7 mouse cellular contexts compared by ENCODE assay signal in genomic region chr5:20703304-20703700, GRCm38 (mm10).
DNase-seq lines count a peak whose midpoint lies in the region; ATAC-seq and TF ChIP-seq lines count a peak whose summit lies in the region.

No protein-coding gene starts in this region.

- H3K27ac ChIP-seq in liver, embryonic 12.5 days = no peak overlapping the region
- no peak overlapping the region for H3K27ac ChIP-seq in liver, postnatal 0 days (ENCODE audit: low read depth)
- H3K27ac ChIP-seq in forebrain, embryonic 11.5 days (ENCODE audit: low read depth, low read length) = no peak overlapping the region
- H3K27ac ChIP-seq in limb, embryonic 10.5 days = no peak overlapping the region
- no peak overlapping the region for H3K27ac ChIP-seq in stomach, embryonic 15.5 days

- H3K4me2 ChIP-seq in liver, embryonic 12.5 days = peak overlapping the region; percentile 70
- no peak overlapping the region for H3K4me2 ChIP-seq in liver, postnatal 0 days (ENCODE audit: low read depth, low read length)
- peak overlapping the region; percentile 77 for H3K4me2 ChIP-seq in forebrain, embryonic 11.5 days (ENCODE audit: low read depth, low read length, severe bottlenecking)
- peak overlapping the region; percentile 86 for H3K4me2 ChIP-seq in stomach, embryonic 15.5 days

- H3K27me3 ChIP-seq in liver, embryonic 12.5 days (replicated peaks) = peaks cover 28% of the 10 kb centered on the region
- 0 out of 2 replicates have a peak, but pooled peaks cover 4% of the 10 kb centered on the region for H3K27me3 ChIP-seq in liver, postnatal 0 days (ENCODE audit: insufficient read depth, low read length)
- H3K27me3 ChIP-seq in forebrain, embryonic 11.5 days (ENCODE audit: control insufficient read depth, insufficient read depth, low read length) = no peaks in the 10 kb centered on the region
- no peaks in the 10 kb centered on the region for H3K27me3 ChIP-seq in limb, embryonic 10.5 days (ENCODE audit: low read depth, poor library complexity, severe bottlenecking)
- H3K27me3 ChIP-seq in stomach, embryonic 15.5 days (replicated peaks) = no peaks in the 10 kb centered on the region

- no peaks in the 10 kb centered on the region for H3K9me3 ChIP-seq in liver, embryonic 12.5 days (replicated peaks)
- no peaks in the 10 kb centered on the region for H3K9me3 ChIP-seq in liver, postnatal 0 days (ENCODE audit: low read length)
- H3K9me3 ChIP-seq in forebrain, embryonic 11.5 days (ENCODE audit: control insufficient read depth, low read length) = no peaks in the 10 kb centered on the region
- H3K9me3 ChIP-seq in limb, embryonic 10.5 days (replicated peaks) = no peaks in the 10 kb centered on the region
- no peaks in the 10 kb centered on the region for H3K9me3 ChIP-seq in stomach, embryonic 15.5 days

- 41% methylated on average over 5 of the region's 5 CpGs for WGBS in liver, embryonic 12.5 days (ENCODE audit: insufficient replicate concordance)
- WGBS in liver, postnatal 0 days (ENCODE audit: insufficient replicate concordance) = 58% methylated on average over 5 of the region's 5 CpGs
- WGBS in forebrain, embryonic 11.5 days = 58% methylated on average over 5 of the region's 5 CpGs
- WGBS in limb, embryonic 10.5 days = 78% methylated on average over 5 of the region's 5 CpGs
- WGBS in stomach, embryonic 15.5 days = 68% methylated on average over 5 of the region's 5 CpGs

- TF ChIP-seq EP300 in liver, postnatal 0 days (IDR thresholded peaks at IDR 0.05; ENCODE audit: low read depth) = no peak

- H3K9ac ChIP-seq in liver, embryonic 12.5 days = no peak overlapping the region
- H3K9ac ChIP-seq in liver, postnatal 0 days (replicated peaks) = no peak overlapping the region
- H3K9ac ChIP-seq in forebrain, embryonic 11.5 days (ENCODE audit: low read length) = no peak overlapping the region
- no peak overlapping the region for H3K9ac ChIP-seq in stomach, embryonic 15.5 days

- no peak for ATAC-seq in liver, embryonic 12.5 days
- no peak for ATAC-seq in liver, postnatal 0 days
- ATAC-seq in forebrain, embryonic 11.5 days (replicated peaks; ENCODE audit: low FRiP score) = no peak
- ATAC-seq in stomach, embryonic 15.5 days (ENCODE audit: insufficient read depth, low FRiP score, low read depth) = no peak

- DNase-seq in liver, postnatal 0 days = no peak
- no peak for DNase-seq in forebrain, embryonic 11.5 days (ENCODE audit: low spot score)
- DNase-seq in limb, embryonic 10.5 days (ENCODE audit: low spot score) = no peak
- DNase-seq in frontal cortex, postnatal 36 days (ENCODE audit: low spot score in 2 of 2) = no peak
- no peak for DNase-seq in kidney, postnatal 36 days

- TF ChIP-seq CTCF in liver, postnatal 0 days (IDR thresholded peaks at IDR 0.05; ENCODE audit: low read depth) = no peak

- no peak overlapping the region for H3K4me3 ChIP-seq in liver, embryonic 12.5 days
- no peak overlapping the region for H3K4me3 ChIP-seq in liver, postnatal 0 days (ENCODE audit: low read depth, low read length)
- H3K4me3 ChIP-seq in forebrain, embryonic 11.5 days (ENCODE audit: low read depth, low read length) = peak overlapping the region; percentile 73
- H3K4me3 ChIP-seq in limb, embryonic 10.5 days = peak overlapping the region; percentile 79; the same call in 1 of the 2 replicates
- H3K4me3 ChIP-seq in stomach, embryonic 15.5 days (replicated peaks) = peak overlapping the region; percentile 79; the same call in 1 of the 2 replicates

- H3K4me1 ChIP-seq in liver, embryonic 12.5 days = no peaks in the 10 kb centered on the region
- H3K4me1 ChIP-seq in liver, postnatal 0 days (ENCODE audit: insufficient read depth) = 0 out of 2 replicates have a peak, but pooled peaks cover 2% of the 10 kb centered on the region
- peaks cover 5% of the 10 kb centered on the region; the same call in 1 of the 2 replicates for H3K4me1 ChIP-seq in forebrain, embryonic 11.5 days (replicated peaks; ENCODE audit: control insufficient read depth, insufficient read depth, low read length)
- peaks cover 7% of the 10 kb centered on the region; the same call in 1 of the 2 replicates for H3K4me1 ChIP-seq in limb, embryonic 10.5 days
- H3K4me1 ChIP-seq in stomach, embryonic 15.5 days = peaks cover 4% of the 10 kb centered on the region; the same call in 1 of the 2 replicates

- H3K36me3 ChIP-seq in liver, embryonic 12.5 days = no peaks in the 10 kb centered on the region
- no peaks in the 10 kb centered on the region for H3K36me3 ChIP-seq in liver, postnatal 0 days (replicated peaks; ENCODE audit: insufficient read depth, low read length)
- H3K36me3 ChIP-seq in forebrain, embryonic 11.5 days (ENCODE audit: control insufficient read depth, insufficient read depth, low read length) = no peaks in the 10 kb centered on the region
- H3K36me3 ChIP-seq in limb, embryonic 10.5 days = no peaks in the 10 kb centered on the region
- no peaks in the 10 kb centered on the region for H3K36me3 ChIP-seq in stomach, embryonic 15.5 days

Comparison
In these comparisons a context has a peak if more than half of its experiments do, and no peak if none do; other contexts are left out.
1. H3K4me3 ChIP-seq: peak in forebrain, embryonic 11.5 days (single experiment), limb, embryonic 10.5 days (single experiment) and stomach, embryonic 15.5 days (single experiment); none in liver, embryonic 12.5 days (single experiment) and liver, postnatal 0 days (single experiment).